Mouse (Mus musculus) ES-Bruce4 (cell line): Measurements from ENCODE around the gene Lin28a.

Experiments
- CTCF ChIP-seq: IDR thresholded peaks from one replicate; pipeline ENCODE4 v1.8.1; 2011; ENCODE audit warnings: low read depth, low read length
- EP300 ChIP-seq: IDR thresholded peaks from 2 replicates; pipeline ENCODE4 v1.6.1; 2011; ENCODE audit warnings: low read depth, low read length; ENCODE audit not compliant: insufficient read depth
- POLR2A ChIP-seq: IDR thresholded peaks from one replicate; pipeline ENCODE4 v1.8.1; 2011; ENCODE audit warnings: low read length; ENCODE audit not compliant: insufficient read depth

- TF ChIP-seq EP300, result no peak
- TF ChIP-seq CTCF, result no peak
- TF ChIP-seq POLR2A, result no peak
Measured at GRCm38 (mm10) chr4:133966271-133966940, 52.2 kb downstream of the Lin28a start.
